Mouse (Mus musculus) embryonic facial prominence, embryonic 10.5 days (tissue): ENCODE results near the gene R3hdm2. TPM values are rescaled to one million over a fixed set of nuclear protein-coding genes. Genes with fewer than 3 reads are reported as not detected.

ENCODE experiments used
- polyA plus RNA-seq: library from polyadenylated mRNA; unstranded; fragments of >200 nt; fragmentation: Nextera tagmentation; extraction: Ambion mirVana; gene quantifications from 2 replicates; pipeline ENCODE4 v1.2.1, GENCODE M21; 2016

The R3hdm2 gene
- polyA plus RNA-seq, 1 experiment from 2014 or later, result 41.9 TPM

Other genes with a start within 250 kb of the R3hdm2 start
- 3.0 and 3.8 TPM in 2 replicates for gene B4galnt1, start 215.1 kb upstream of the R3hdm2 start, polyA plus RNA-seq
- gene Slc26a10, start 199.7 kb upstream of the R3hdm2 start, polyA plus RNA-seq, result 2.1 and 2.9 TPM in 2 replicates
- gene Arhgef25, start 190.2 kb upstream of the R3hdm2 start, polyA plus RNA-seq, result 26.9 and 29.6 TPM in 2 replicates
- 107 and 115 TPM in 2 replicates for gene Dtx3, start 184.6 kb upstream of the R3hdm2 start, polyA plus RNA-seq
- 25.3 and 25.9 TPM in 2 replicates for gene Pip4k2c, start 168.7 kb upstream of the R3hdm2 start, polyA plus RNA-seq
- 11.6 and 11.9 TPM in 2 replicates for gene Kif5a, start 117.0 kb upstream of the R3hdm2 start, polyA plus RNA-seq
- gene Dctn2, start 114.0 kb upstream of the R3hdm2 start, polyA plus RNA-seq, result 187 and 197 TPM in 2 replicates
- 11.1 and 12.2 TPM in 2 replicates for gene Mbd6, start 91.3 kb upstream of the R3hdm2 start, polyA plus RNA-seq
- gene Mars, start 68.5 kb upstream of the R3hdm2 start, polyA plus RNA-seq, result 160 and 175 TPM in 2 replicates
- gene Arhgap9, start 58.4 kb upstream of the R3hdm2 start, polyA plus RNA-seq, result 2.0 and 2.1 TPM in 2 replicates
- 11.4 and 13.0 TPM in 2 replicates for gene Gli1, start 38.4 kb upstream of the R3hdm2 start, polyA plus RNA-seq
- gene Inhbe, start 25.9 kb upstream of the R3hdm2 start, polyA plus RNA-seq, result 0.04 TPM in 1 of 2 replicates, not detected in the other
- 0.09 and 0.10 TPM in 2 replicates for gene Inhbc, start 9.9 kb upstream of the R3hdm2 start, polyA plus RNA-seq
- gene Stac3, start 121.4 kb downstream of the R3hdm2 start, polyA plus RNA-seq, result 0.57 and 0.58 TPM in 2 replicates
- gene Ndufa4l2, start 134.6 kb downstream of the R3hdm2 start, polyA plus RNA-seq, result 2.2 and 4.5 TPM in 2 replicates
- 110 and 129 TPM in 2 replicates for gene Shmt2, start 142.1 kb downstream of the R3hdm2 start, polyA plus RNA-seq
- 5.2 and 9.7 TPM in 2 replicates for gene Nxph4, start 154.2 kb downstream of the R3hdm2 start, polyA plus RNA-seq
- gene Lrp1, start 240.8 kb downstream of the R3hdm2 start, polyA plus RNA-seq, result 66.6 and 70.6 TPM in 2 replicates